ENCODE assay signal across 8 mouse cellular contexts in the genomic region with DNA sequence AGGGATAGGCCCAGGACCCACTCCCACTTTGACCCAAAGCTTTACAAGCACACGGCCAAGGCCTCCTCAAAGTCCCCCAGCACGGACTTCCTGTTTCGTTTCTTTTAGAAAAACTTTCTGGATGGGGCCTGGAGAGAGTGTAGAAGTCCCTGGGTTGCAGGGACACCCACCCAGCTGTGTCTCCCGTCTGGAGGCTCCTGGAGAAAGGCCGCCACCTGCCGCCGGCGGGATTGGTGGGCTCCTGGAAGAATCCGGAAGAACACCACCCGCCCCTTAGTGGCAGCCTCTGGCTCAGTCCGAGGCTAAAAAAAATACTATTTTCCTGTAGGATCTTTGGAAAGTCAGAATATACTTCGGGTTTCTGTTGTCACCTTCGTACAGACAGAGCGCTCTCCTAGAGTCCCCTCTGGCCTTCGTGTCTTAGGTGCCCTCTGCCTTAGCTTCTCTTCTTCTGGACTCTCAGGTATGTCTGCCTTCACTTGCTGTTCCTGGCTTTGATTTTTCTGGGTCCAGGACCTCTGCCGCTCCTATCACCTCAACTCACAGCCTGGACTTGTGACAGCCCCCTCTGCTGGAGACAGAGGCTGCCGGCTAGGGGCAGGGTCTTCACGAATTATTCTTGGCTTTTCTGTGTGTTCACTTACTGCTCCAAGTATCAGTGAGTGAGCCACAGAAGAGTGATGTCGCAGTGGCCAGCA. TPM values are rescaled to one million over a fixed set of nuclear protein-coding genes. Genes with fewer than 3 reads are reported as not detected.
DNase-seq lines count a peak whose midpoint lies in the region; ATAC-seq and TF ChIP-seq lines count a peak whose summit lies in the region.

No protein-coding gene starts in this region.

- H3K9ac ChIP-seq in embryonic facial prominence, embryonic 11.5 days (replicated peaks; ENCODE audit: low read length) = peak overlapping the region; percentile 86
- peak overlapping the region; percentile 54 for H3K9ac ChIP-seq in limb, embryonic 15.5 days

- H3ac ChIP-seq in myocyte (ENCODE audit: control insufficient read depth, insufficient read length) = no peak overlapping the region

- peak overlapping the region; percentile 94 for H3K4me3 ChIP-seq in spleen, adult 2 months (ENCODE audit: extremely low read depth, insufficient read depth, insufficient read length)
- peak overlapping the region; percentile 82 for H3K4me3 ChIP-seq in embryonic facial prominence, embryonic 11.5 days (ENCODE audit: low read depth, low read length)
- peak overlapping the region; percentile 68 for H3K4me3 ChIP-seq in limb, embryonic 15.5 days
- H3K4me3 ChIP-seq in myocyte = peak overlapping the region; percentile 14

- peak in 1 of 2 experiments; percentile 42 for DNase-seq in spleen, adult 2 months (ENCODE audit: low read depth in 1 of 2, low spot score in 2 of 2)
- no peak for DNase-seq in spleen, postnatal 4 days (ENCODE audit: low spot score in 2 of 2)
- peak; percentile 73 for DNase-seq in embryonic facial prominence, embryonic 11.5 days (ENCODE audit: low spot score)
- peak; percentile 49 to 51 for DNase-seq in heart, postnatal 36 days
- peak; percentile 30 for DNase-seq in yolk sac, embryonic 10.5 days (ENCODE audit: low spot score)
- no peak for DNase-seq in spleen, postnatal 14 days (ENCODE audit: low spot score in 2 of 2)

- intact Hi-C loops in heart, postnatal 36 days (cut with DNase I) = loop anchor here (2.0 kb wide), 2 partner anchors 46 to 118 kb away; no protein-coding TSS in a partner anchor

- WGBS in spleen, adult 2 months = 7% methylated on average over 19 of the region's 19 CpGs
- 7% methylated on average over 19 of the region's 19 CpGs for WGBS in embryonic facial prominence, embryonic 11.5 days
- WGBS in limb, embryonic 15.5 days = 7% methylated on average over 19 of the region's 19 CpGs

- H3K4me1 ChIP-seq in spleen, adult 2 months (ENCODE audit: control insufficient read depth, insufficient read depth, insufficient read length) = peaks cover 33% of the 10 kb centered on the region
- peaks cover 4% of the 10 kb centered on the region for H3K4me1 ChIP-seq in embryonic facial prominence, embryonic 11.5 days (ENCODE audit: control insufficient read depth, insufficient read depth, low read length)
- H3K4me1 ChIP-seq in limb, embryonic 15.5 days = peaks cover 46% of the 10 kb centered on the region

- no peaks in the 10 kb centered on the region for H3K36me3 ChIP-seq in spleen, adult 2 months (ENCODE audit: control insufficient read depth, insufficient read depth, low read length)
- no peaks in the 10 kb centered on the region for H3K36me3 ChIP-seq in embryonic facial prominence, embryonic 11.5 days (replicated peaks; ENCODE audit: control insufficient read depth, insufficient read depth, low read depth, low read length)
- no peaks in the 10 kb centered on the region for H3K36me3 ChIP-seq in limb, embryonic 15.5 days
- no peaks in the 10 kb centered on the region for H3K36me3 ChIP-seq in myocyte (ENCODE audit: control insufficient read depth, insufficient read depth)

- peak; percentile 16; the same call in 1 of the 2 replicates for ATAC-seq in embryonic facial prominence, embryonic 11.5 days (replicated peaks; ENCODE audit: insufficient number of reproducible peaks, low FRiP score, low TSS enrichment, low read depth)
- ATAC-seq in limb, embryonic 15.5 days (ENCODE audit: insufficient number of reproducible peaks, low FRiP score, low TSS enrichment, low read depth) = no peak

- no peaks in the 10 kb centered on the region for H3K79me2 ChIP-seq in myocyte (ENCODE audit: control insufficient read depth, insufficient read depth)

- 0 out of 2 replicates have a peak, but pooled peaks have one; percentile 20 for TF ChIP-seq CTCF in spleen, adult 2 months (IDR thresholded peaks at IDR 0.05; ENCODE audit: extremely low read depth, insufficient read depth, insufficient read length, insufficient replicate concordance)

- TF ChIP-seq POLR2A in spleen, adult 2 months (IDR thresholded peaks at IDR 0.05; ENCODE audit: low read depth, low read length) = no peak
- no peak for TF ChIP-seq POLR2A in myocyte (IDR thresholded peaks at IDR 0.05; ENCODE audit: insufficient read length, low read depth)

- no peaks in the 10 kb centered on the region for H3K9me3 ChIP-seq in embryonic facial prominence, embryonic 11.5 days (replicated peaks; ENCODE audit: control insufficient read depth, low read length)
- no peaks in the 10 kb centered on the region for H3K9me3 ChIP-seq in limb, embryonic 15.5 days

- peak overlapping the region; percentile 85 for H3K27ac ChIP-seq in spleen, adult 2 months (ENCODE audit: insufficient read depth, low read length)
- H3K27ac ChIP-seq in embryonic facial prominence, embryonic 11.5 days (replicated peaks; ENCODE audit: low read depth, low read length) = peak overlapping the region; percentile 65
- no peak overlapping the region for H3K27ac ChIP-seq in limb, embryonic 15.5 days

- H3K27me3 ChIP-seq in spleen, adult 2 months (ENCODE audit: control insufficient read depth, insufficient read depth, low read length) = no peaks in the 10 kb centered on the region
- no peaks in the 10 kb centered on the region; the same call in 1 of the 2 replicates for H3K27me3 ChIP-seq in embryonic facial prominence, embryonic 11.5 days (ENCODE audit: control insufficient read depth, insufficient read depth, low read length)
- H3K27me3 ChIP-seq in limb, embryonic 15.5 days = peaks cover 34% of the 10 kb centered on the region
- peaks cover 38% of the 10 kb centered on the region for H3K27me3 ChIP-seq in myocyte (ENCODE audit: control insufficient read depth, insufficient read depth, insufficient read length)

- H3K4me2 ChIP-seq in embryonic facial prominence, embryonic 11.5 days (ENCODE audit: low read depth, low read length) = peak overlapping the region; percentile 97
- peak overlapping the region; percentile 100 for H3K4me2 ChIP-seq in limb, embryonic 15.5 days
- peak overlapping the region; percentile 84 for H3K4me2 ChIP-seq in myocyte (ENCODE audit: low read depth)

TF ChIP-seq in myocyte, 11 proteins besides CTCF, POLR2A, EP300 and RAD21:
- no peak for TF ChIP-seq MAX (IDR thresholded peaks at IDR 0.05; ENCODE audit: low read depth)

RNA-seq across cellular contexts. Expression of a gene that starts 1.6 kb away (rescaled TPM):
- 147 and 149 TPM in 2 replicates for polyA plus RNA-seq in spleen, adult 2 months (2012; rRNA removed)
- 53.6 and 69.0 TPM in 2 replicates for polyA plus RNA-seq in embryonic facial prominence, embryonic 11.5 days (2014; fragmentation: Nextera tagmentation; extraction: Ambion mirVana)
- 10 to 100 TPM; 32.8 to 43.4 TPM for total RNA-seq in heart, postnatal 36 days (2021)
- polyA plus RNA-seq in limb, embryonic 15.5 days (2015; fragmentation: Nextera tagmentation; extraction: Ambion mirVana) = 26.5 and 31.0 TPM in 2 replicates
- polyA plus RNA-seq in myocyte (2012; fragmentation: generic; extraction: Trizol) = 0.65 TPM

Comparison
In these comparisons a context has a peak if more than half of its experiments do, and no peak if none do; other contexts are left out.
1. DNase-seq: peak in embryonic facial prominence, embryonic 11.5 days (single experiment), heart, postnatal 36 days (2 of 2) and yolk sac, embryonic 10.5 days (single experiment); none in spleen, postnatal 4 days (0 of 2) and spleen, postnatal 14 days (0 of 2).
2. H3K4me3 ChIP-seq: peak in every context shown above with its lines; median percentile 94 in spleen, adult 2 months; 82 in embryonic facial prominence, embryonic 11.5 days; 68 in limb, embryonic 15.5 days; 14 in myocyte.
3. RNA of a gene that starts 1.6 kb away (polyA plus RNA-seq): 147 to 149 TPM in spleen, adult 2 months, 53.6 to 69.0 TPM in embryonic facial prominence, embryonic 11.5 days and 26.5 to 31.0 TPM in limb, embryonic 15.5 days; 0.65 TPM in myocyte (single experiment); every median in the first group is over 10 times any median in the second.
4. Peak in every context shown above with its lines, with median percentiles within 50 percentile points of each other: H3K4me2 ChIP-seq.